Mouse (Mus musculus): ENCODE results near the gene Slfn2.

GRCm38 (mm10) chr11:83040325-83040724 is 24.6 kb upstream of the Slfn2 start:
- TF ChIP-seq MYOG (IDR thresholded peaks at IDR 0.05; ENCODE audit: control insufficient read depth, extremely low read depth, insufficient read length) (no peak), CEBPB (IDR thresholded peaks at IDR 0.05; ENCODE audit: low read depth) (no peak), CTCF (IDR thresholded peaks at IDR 0.05; ENCODE audit: control insufficient read depth, insufficient read depth, insufficient read length) (no peak), FOSL1 (IDR thresholded peaks at IDR 0.05; ENCODE audit: insufficient read depth, low read length, poor library complexity, severe bottlenecking) (no peak), USF1 (IDR thresholded peaks at IDR 0.05; ENCODE audit: low read depth) (no peak), MAX (IDR thresholded peaks at IDR 0.05) (no peak), MYOD1 (IDR thresholded peaks at IDR 0.05; ENCODE audit: control insufficient read depth, insufficient read length, low read depth) (no peak)
